Mouse (Mus musculus) v-Abl transformed pro-B cells (cell line): Measurements from ENCODE around the gene Mrfap1.

Experiments
- in situ Hi-C, 2 experiments: fragments of 400-800 bp; cut with MboI; formaldehyde crosslinking; loops; one replicate each; pipeline ENCODE4 v1.15.1; 2025; ENCODE audit not compliant: unreplicated experiment in 2 of 2

The Mrfap1 gene

DNA sequence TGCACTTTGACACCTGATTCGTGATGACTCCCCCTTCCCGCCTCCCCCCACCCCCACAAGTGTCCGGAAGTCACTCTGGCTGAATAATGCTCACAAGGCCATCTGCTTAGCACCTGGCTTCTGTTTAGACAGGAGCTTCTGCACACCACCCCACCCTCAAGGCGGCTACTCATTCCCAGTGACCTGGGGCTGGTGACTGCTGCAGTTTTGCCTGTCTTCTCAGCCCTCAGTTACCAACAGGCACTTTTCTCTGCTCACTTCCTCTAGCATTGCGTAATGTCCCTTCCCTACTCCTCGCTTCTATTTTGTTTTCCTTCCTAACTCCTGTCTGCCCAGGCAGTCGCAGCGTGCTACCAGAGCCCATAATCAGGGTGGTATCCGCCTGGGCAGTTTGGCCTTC, 4.7 kb downstream of the Mrfap1 start:
- in situ Hi-C loops: no loop called here

DNA sequence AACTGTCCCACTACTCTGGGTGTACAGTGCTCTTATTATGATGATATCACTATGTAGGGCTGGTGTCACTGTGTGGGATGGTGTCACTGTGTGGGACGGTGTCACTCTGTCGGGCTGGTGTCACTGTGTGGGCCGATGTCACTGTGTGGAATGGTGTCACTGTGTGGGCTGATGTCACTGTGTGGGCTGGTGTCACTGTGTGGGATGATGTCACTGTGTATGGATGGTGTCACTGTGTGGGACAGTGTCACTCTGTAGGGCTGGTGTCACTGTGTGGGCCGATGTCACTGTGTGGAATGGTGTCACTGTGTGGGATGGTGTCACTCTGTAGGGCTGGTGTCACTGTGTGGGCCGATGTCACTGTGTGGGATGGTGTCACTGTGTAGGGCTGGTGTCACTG, 10.5 kb downstream of the Mrfap1 start:
- in situ Hi-C loops: no loop called here

DNA sequence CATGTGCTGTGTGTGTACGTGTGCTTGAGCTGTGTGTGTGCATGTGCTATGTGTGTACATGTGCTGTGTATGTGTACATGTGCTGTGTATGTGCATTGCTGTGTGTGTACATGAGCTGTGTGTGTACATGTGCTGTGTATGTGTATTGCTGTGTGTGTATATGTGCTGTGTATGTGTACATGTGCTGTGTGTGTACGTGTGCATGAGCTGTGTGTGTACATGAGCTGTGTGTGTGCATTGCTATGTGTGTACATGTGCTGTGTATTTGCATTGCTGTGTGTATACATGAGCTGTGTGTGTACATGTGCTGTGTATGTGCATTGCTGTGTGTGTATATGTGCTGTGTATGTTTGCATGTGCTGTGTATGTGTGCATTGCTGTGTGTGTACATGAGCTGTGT, 17.1 kb downstream of the Mrfap1 start:
- in situ Hi-C loops: no loop called here

DNA sequence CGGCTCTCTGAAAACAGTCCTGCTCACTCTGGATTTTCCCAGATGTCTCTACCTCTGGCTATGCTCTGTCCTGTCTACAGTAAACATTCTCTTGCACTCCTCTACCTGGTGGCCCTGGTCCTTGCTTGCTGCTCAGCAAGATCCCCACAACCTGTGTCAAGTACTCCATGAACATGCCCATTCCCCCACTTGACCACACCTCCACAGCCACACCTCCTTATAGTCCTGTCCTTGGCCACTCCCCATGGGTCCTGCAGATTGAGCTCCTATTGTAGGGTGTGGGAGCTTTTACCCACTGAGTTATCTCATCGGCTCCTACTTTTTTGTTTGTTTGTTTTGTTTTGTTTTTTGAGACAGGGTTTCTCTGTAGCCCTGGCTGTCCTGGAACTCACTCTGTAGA, 17.7 kb downstream of the Mrfap1 start:
- in situ Hi-C loops: no loop called here

DNA sequence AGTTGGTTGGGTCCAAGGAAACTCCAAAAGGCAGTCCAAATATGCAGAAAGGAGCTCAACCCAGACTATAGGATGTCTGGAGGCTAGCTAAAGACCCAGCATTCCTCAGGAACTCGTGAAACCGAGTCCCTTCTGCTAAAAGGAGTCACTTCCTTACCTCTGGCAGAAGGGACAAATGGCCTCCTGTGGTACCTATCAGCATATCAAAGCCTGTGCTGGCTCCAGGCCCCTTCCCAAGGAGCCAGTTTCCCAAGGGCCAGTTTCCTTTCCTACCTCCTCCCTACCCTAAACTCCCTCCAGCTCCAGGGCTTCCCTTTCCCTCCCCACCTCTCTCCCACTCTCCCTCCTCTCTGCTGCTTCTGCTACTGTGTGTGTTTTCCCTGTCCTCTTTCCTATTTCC, 19.4 kb downstream of the Mrfap1 start:
- in situ Hi-C loops: no loop called here

DNA sequence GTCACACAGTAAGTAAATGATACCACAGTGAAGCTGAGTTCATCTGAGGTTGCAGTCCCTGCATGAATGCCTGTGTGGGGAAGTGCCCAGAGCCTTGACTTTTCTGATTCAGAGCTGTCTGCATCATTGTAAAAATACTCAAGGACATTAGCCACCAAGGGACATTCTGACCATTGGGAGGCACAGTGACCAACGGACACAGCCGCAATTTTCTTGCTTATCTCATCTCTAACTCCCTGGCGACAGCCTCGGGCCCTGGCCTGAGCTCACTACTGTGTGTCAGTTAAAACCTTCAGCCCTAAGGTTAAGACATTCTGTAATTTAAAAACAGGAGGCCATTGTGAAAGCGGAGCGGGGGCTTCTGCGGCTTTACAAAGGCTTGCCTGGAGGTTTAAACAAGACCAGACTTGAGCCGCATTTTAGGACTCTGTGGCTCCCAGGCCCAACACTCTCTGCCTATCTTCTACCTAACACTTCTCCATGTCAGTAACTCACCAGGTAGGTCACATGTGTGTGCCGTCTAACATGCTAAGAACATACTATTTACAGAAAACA, 20.5 kb downstream of the Mrfap1 start:
- in situ Hi-C loops: no loop called here

DNA sequence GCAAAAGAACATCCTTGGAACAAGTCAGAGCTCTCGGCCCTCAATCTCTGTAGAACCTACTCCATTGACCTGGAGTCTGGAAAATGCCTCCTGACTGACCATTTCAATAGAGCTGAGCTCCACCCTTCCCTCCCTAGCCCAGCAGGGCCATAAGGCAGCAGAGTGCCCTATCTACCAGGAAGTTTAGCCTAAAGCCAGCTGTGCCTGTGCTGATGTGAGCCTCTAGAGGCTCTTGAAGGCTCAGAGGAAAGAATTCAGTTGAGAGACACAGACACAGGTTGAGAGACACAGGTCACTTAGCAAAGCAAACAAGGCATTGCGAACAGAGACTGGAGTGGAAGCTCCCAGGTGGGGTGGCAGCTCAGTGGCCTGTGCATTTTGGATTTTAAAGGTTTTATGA, 21.3 kb downstream of the Mrfap1 start:
- in situ Hi-C loops: no loop called here

DNA sequence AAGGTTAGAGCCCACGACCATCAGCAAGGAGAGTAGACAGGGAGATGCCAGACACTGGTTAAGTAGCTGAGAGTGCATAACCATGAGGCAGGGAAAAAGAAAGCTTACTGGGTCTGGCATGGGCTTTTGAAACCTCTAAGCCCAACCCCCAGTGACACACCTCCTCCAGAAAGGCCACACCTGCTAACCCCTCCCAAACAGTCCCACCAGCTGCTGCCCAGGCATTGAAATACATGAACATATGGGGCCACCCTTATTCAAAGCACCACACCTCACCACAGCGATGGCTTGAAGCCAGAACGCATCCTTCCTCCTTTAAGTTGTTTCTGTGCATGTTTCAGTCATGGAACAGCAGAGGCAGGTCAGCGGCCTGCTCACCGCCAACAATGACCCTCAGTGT, 24.0 kb downstream of the Mrfap1 start:
- in situ Hi-C loops: no loop called here

DNA sequence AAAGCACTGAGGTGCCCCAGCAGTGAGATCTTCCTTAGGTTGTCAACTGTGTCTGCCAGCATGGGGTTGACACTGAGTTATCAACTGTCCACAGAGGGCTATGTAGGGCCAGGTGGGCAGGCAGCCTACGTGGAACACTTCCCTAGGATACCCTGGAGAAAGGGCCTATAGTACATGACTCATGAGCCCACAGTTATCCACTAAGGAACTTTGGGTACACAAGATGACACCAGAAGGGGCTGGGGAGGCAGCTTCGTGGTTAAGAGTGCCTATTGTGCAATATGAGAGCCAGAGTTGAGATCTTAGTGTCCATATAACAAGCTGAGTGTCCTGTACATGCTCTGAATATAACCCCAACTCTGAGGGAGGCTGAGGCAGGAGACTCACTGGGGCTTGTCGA, 27.0 kb downstream of the Mrfap1 start:
- in situ Hi-C loops: no loop called here

DNA sequence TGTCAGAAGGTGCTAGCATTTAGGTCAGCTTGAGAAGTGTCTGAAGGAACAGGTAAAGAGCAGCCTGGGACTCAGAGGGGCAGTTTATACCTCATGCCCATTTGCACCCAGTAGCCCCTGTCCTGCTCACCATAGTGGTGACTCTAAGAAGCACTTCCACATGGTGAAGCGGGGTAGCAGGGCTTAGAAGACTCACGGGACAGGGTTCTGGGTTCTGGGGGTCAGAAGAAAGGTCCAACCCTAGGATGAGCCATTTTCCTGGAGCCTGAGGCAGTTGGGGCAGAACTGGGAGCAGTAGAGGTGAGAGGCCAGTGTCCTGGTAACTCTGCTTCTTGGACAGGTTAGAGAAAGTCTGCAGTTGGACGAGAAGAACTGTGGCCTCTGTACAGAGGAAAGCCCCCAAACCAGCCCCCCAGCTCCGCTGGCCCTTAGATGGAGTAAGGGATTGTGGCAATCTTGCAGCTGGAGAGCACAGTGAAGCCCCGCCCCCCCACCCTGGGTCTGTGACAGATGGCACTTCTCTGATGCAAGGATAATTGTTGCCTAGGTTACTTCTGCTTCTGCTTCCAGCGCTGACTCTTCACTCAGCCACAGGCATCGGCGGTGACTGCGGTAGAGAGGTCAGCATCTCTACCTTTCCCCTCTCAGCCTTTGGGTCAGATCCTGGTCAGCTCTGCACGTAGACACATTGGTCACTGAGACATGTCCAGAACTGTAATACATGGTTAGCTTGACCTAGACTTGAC, 29.4 kb downstream of the Mrfap1 start:
- in situ Hi-C loops: no loop called here

DNA sequence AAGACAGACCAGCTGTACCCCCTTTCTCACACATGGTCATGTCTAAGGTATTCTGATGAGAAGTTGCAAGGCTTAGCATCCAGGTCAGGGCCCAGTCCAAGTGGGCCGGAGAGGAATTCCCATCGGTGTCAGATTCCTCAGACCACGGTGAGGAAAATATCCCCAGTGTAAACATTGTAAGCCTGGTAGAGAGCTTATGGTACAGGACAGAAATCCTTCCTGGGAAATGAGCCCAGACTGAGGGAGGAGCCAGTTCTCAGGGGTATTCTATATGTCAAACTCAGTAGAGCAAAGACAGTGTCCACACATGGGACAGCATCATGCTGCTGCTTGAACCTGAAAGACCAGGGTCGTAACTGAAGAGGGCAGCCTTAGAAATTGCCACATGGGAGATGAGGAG, 36.7 kb downstream of the Mrfap1 start:
- in situ Hi-C loops: no loop called here

DNA sequence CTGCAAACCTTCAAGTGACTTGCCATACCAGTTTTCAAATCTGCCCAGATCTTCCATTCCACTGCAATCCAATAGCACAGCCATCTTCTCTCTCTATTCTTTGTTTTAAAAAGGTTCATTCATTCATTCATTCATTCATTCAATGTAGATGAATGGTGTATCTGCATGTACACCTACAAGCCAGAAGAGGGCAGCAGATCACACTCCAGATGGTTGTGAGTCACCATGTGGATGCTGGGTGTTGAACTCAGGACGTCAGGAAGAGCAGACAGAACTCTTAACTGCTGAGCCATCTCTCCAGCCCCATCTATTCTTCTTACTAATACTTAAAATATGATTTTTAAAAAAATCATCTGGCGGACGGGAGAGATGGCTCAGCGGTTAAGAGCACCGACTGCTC, 39.5 kb downstream of the Mrfap1 start:
- in situ Hi-C loops: no loop called here

DNA sequence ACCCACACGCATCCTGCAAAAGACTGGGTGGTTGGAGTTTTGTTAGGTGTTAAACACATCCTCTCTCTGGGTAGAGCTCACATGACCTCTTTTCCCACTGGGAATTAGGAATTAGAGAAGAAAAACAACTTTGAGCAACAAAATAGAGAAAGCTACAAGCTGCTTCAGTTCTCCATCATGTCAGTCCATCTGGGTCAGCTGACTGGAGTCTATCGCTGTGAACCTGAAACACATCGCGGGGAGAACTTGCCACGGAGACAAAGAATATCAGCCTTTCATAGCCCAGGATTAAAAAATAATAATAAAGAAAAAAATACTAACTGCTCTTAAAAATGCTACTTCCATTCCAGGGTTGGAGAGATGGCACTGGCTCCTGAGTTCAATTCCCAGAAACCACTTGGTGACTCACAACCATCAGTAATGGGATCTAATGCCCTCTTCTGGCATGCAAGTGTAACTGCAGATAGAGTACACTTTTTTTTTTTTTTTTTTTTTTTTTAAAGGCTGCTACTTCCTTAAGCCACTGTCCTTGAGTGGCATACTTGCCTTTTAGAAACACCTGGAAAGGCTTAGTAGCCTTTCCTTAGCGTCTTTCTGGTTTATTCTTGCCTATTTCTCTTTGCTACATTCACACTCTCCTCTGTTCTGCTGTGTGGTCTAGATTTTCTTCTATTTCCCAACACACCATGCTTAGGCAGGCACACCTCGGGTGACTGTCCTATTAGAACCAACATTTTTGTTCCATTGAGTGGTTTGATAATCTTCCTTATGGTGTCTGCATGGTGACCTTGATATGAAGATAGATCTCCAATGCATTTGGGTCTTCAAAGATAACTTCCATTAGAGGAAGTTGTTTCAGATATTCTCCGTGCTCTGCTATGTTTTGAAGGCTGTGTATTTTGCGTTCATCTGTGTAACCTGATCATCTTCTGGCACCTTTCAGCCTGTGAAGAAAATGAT, 46.2 kb downstream of the Mrfap1 start:
- in situ Hi-C loops: no loop called here

DNA sequence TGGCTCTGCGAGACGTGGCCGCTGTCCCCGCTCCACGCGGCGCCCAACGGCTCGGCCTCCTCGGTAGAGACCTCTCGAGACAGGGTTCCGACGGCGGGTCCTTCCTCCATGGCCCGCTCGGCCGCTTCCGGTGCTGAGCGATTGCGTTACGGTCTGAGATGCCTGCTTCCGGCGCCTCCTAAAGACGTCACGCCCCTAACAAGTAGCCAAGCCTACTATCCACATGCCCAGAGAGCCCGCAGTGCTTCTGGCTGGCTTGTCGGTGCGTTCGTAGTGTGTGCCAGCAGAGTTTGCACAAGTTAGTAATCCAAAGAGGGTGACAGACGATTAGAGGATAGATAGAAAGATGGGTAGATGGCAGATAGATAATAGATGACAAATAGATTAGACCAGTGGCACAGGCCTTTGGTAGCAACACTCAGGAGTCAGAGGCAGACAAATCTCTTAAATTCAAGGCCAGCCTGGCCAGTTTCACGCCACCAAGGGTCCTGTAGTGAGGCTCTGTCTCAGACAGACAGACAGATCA, 48.0 kb downstream of the Mrfap1 start, which contains the start of gene Bloc1s4:
Gene Bloc1s4, minus strand, starts transcription at position 115 of the 526 bp plus-strand sequence.
- in situ Hi-C loops: loop anchor here (10.0 to 25.0 kb wide), 3 partner anchors 434 to 764 kb away; no protein-coding TSS in a partner anchor

DNA sequence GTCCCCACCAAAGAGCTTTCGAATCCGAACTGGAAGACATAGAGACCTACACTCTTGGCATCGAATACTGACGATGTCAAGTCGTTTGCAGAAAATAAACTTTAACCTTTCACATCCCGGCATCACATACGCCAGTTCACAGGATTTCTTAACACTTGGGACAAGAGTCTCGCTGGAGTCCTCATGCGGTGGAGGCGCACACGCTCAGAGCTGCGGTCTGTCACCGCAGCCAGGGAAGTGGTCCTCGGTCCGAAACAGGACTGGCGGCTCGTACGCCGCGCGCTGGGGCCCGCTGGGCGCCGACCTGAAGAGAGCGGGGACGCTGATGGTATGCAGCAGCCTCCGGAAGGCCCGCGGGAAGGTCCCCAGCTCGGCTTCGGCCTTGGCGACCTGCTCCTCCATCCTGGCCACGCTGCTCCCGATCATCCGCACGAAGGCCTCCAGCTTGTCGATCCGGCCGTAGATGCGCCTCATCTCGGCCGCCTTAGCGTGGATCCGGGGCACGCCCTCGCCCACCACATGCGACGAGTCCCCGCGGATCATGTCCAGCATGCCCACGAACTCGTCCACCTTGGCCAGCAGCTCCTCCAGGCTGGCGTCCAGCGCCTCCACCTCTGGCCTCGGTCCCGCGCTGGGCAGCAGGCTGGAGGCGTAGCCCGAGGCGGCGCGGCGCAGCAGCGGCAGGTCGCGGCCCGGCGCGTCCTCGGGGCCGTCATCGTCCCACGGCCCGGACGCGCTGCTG, 48.6 kb downstream of the Mrfap1 start:
- in situ Hi-C loops: loop anchor here (10.0 to 25.0 kb wide), 3 partner anchors 433 to 763 kb away; no protein-coding TSS in a partner anchor

DNA sequence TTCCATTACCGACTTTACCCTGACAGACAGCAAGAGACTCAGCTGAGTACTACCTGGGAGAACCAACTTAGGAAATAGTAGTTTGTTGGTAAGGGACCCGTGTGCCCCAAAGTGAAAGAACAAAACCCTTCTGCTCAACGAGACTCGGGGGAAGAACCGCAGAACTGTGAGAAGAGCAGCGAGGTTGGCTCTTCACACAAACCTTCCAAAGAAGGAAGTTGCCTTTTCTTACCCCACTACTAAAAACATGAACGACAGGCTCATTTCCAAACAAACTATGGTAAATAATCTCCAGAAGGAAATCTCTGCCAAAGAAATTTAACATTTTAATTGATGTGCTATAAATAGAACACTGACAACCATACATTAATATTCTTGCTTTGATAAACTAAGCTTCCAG, 49.5 kb downstream of the Mrfap1 start:
- in situ Hi-C loops: loop anchor here (10.0 to 25.0 kb wide), 3 partner anchors 432 to 762 kb away; no protein-coding TSS in a partner anchor
